Mouse (Mus musculus): Measurements from ENCODE around the gene Mpped2. TPM values are rescaled to one million over a fixed set of nuclear protein-coding genes. Genes with fewer than 3 reads are reported as not detected.

Mpped2 gene
- polyA plus RNA-seq, 1 experiment = 1.1 TPM

DNA sequence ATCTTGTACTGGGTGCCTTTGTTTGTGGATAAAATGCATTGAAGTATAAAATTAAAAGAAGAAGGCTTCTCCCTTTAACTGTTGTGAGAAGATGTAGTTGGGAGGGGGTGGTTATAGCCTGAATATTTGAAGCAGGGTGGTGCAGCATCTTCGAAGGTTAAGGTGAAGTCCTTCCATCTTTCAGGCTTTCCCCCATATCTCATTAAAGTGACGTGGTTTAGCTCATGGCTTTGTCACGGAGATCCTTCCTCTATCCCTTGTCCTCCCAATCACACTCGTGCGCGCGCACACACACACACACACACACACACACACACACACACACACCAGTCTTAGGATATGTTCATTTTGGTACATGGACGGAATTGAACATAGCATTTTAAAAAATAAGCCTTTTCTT, 3.3 kb downstream of the Mpped2 start:
- no peak for DNase-seq
- Histone ChIP-seq H3K4me1 (replicated peaks; ENCODE audit: control insufficient read depth, insufficient read depth, low read length) (no peaks in the 10 kb centered on the region), H3K36me3 (ENCODE audit: control insufficient read depth, insufficient read depth, low read length) (no peaks in the 10 kb centered on the region), H3K4me3 (ENCODE audit: control insufficient read depth, insufficient read depth, low read length) (no peak overlapping the region), H3K27me3 (ENCODE audit: control insufficient read depth, insufficient read depth, low read length) (peaks cover 9% of the 10 kb centered on the region; the same call in 1 of the 2 replicates), H3K27ac (ENCODE audit: control insufficient read depth, insufficient read depth, low read length) (no peak overlapping the region)
- 91% methylated on average over 8 of the region's 8 CpGs for WGBS
- TF ChIP-seq POLR2A (IDR thresholded peaks at IDR 0.05; ENCODE audit: control insufficient read depth, extremely low read depth, insufficient read depth, low read length, poor library complexity) (no peak), CTCF (IDR thresholded peaks at IDR 0.05; ENCODE audit: borderline replicate concordance, control insufficient read depth, extremely low read depth, insufficient read depth, low read length, poor library complexity) (no peak)

DNA sequence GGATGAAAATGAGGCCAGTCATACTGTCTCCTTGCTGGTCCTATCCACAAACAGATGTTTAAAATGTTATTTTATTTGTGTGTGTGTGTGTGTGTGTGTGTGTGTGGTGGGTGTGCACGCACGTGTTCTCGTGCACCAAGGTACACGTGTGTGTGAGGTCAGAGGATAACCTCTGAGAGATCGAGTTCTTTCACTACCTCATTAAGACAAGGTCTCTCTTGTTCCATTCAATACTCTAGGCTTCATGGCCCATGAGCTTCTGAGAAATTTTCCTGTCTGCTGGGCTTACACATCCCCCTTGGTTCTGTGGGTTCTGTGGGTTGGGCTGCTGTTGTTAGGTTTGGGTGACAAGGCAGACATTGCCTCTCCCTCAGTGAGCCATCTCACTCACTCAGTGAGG, 12.6 kb downstream of the Mpped2 start:
- no peaks in the 10 kb centered on the region for H3K27me3 ChIP-seq (ENCODE audit: control insufficient read depth, insufficient read depth, low read length)
- no peak overlapping the region for H3K4me3 ChIP-seq (ENCODE audit: control insufficient read depth, insufficient read depth, low read length)
- H3K4me1 ChIP-seq (replicated peaks; ENCODE audit: control insufficient read depth, insufficient read depth, low read length) = no peaks in the 10 kb centered on the region
- TF ChIP-seq POLR2A (IDR thresholded peaks at IDR 0.05; ENCODE audit: control insufficient read depth, extremely low read depth, insufficient read depth, low read length, poor library complexity) = no peak
- no peak for TF ChIP-seq CTCF (IDR thresholded peaks at IDR 0.05; ENCODE audit: borderline replicate concordance, control insufficient read depth, extremely low read depth, insufficient read depth, low read length, poor library complexity)
- H3K36me3 ChIP-seq (ENCODE audit: control insufficient read depth, insufficient read depth, low read length) = no peaks in the 10 kb centered on the region
- no peak overlapping the region for H3K27ac ChIP-seq (ENCODE audit: control insufficient read depth, insufficient read depth, low read length)
- WGBS = 92% methylated on average over 5 of the region's 5 CpGs
- no peak for DNase-seq

DNA sequence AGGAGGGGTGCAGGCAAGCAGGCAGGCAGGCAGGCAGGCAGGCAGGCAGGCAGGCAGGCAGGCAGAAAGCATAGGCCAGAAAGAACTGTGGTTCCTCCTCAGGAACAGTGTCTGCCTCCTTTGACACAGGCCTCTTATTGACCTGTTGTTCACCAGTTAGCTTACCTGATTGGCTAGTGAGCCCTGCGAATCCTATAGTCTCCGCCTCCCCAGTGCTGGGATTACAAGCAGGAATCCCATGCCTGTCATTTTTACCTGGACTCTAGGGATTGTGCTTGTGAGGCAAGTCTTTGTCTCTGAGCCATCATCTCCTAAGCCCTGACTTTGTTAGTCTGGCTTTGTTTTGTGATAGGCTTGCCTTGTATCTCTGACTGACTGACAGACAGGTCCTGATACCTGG, 14.1 kb downstream of the Mpped2 start:
- DNase-seq = no peak
- no peak overlapping the region for H3K27ac ChIP-seq (ENCODE audit: control insufficient read depth, insufficient read depth, low read length)
- H3K27me3 ChIP-seq (ENCODE audit: control insufficient read depth, insufficient read depth, low read length) = no peaks in the 10 kb centered on the region
- H3K4me3 ChIP-seq (ENCODE audit: control insufficient read depth, insufficient read depth, low read length) = no peak overlapping the region
- H3K4me1 ChIP-seq (replicated peaks; ENCODE audit: control insufficient read depth, insufficient read depth, low read length) = no peaks in the 10 kb centered on the region
- TF ChIP-seq CTCF (IDR thresholded peaks at IDR 0.05; ENCODE audit: borderline replicate concordance, control insufficient read depth, extremely low read depth, insufficient read depth, low read length, poor library complexity) = no peak
- TF ChIP-seq POLR2A (IDR thresholded peaks at IDR 0.05; ENCODE audit: control insufficient read depth, extremely low read depth, insufficient read depth, low read length, poor library complexity) = no peak
- WGBS = 97% methylated on average over 2 of the region's 2 CpGs
- H3K36me3 ChIP-seq (ENCODE audit: control insufficient read depth, insufficient read depth, low read length) = no peaks in the 10 kb centered on the region

DNA sequence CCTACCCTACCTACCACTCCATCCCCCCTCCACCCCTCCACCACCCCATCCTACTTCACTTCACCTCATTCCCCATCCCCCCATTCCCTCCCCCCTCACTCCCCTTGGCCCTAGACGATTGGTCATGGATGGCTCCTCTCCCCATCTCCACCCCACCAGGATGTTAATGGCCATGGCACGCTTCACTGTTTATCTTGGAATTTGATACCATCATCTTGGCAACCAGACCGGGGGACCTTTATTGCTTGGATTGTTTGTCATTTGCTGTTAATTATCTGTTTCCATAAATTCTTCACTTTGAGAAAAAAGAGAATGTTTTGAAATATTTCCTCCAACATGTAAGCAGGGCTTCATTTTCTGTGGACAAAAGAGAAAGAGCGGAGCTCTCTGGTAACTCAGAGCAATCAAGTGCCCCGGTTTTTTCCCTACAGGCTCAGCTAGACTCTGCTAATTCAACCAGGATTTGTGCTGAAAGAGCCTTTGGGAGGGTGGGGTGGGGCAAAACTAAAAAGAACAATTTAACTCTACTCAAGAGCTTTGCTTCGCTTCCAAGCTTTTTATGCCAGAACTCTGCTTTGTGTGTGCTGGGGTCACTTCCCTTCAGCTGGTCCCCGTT, 17.9 kb downstream of the Mpped2 start:
- H3K4me3 ChIP-seq (ENCODE audit: control insufficient read depth, insufficient read depth, low read length) = no peak overlapping the region
- no peaks in the 10 kb centered on the region for H3K27me3 ChIP-seq (ENCODE audit: control insufficient read depth, insufficient read depth, low read length)
- TF ChIP-seq CTCF (IDR thresholded peaks at IDR 0.05; ENCODE audit: borderline replicate concordance, control insufficient read depth, extremely low read depth, insufficient read depth, low read length, poor library complexity) = no peak
- TF ChIP-seq POLR2A (IDR thresholded peaks at IDR 0.05; ENCODE audit: control insufficient read depth, extremely low read depth, insufficient read depth, low read length, poor library complexity) = no peak
- WGBS = 83% methylated on average over 7 of the region's 7 CpGs
- H3K36me3 ChIP-seq (ENCODE audit: control insufficient read depth, insufficient read depth, low read length) = no peaks in the 10 kb centered on the region
- H3K4me1 ChIP-seq (replicated peaks; ENCODE audit: control insufficient read depth, insufficient read depth, low read length) = no peaks in the 10 kb centered on the region
- H3K27ac ChIP-seq (ENCODE audit: control insufficient read depth, insufficient read depth, low read length) = no peak overlapping the region
- DNase-seq = no peak

DNA sequence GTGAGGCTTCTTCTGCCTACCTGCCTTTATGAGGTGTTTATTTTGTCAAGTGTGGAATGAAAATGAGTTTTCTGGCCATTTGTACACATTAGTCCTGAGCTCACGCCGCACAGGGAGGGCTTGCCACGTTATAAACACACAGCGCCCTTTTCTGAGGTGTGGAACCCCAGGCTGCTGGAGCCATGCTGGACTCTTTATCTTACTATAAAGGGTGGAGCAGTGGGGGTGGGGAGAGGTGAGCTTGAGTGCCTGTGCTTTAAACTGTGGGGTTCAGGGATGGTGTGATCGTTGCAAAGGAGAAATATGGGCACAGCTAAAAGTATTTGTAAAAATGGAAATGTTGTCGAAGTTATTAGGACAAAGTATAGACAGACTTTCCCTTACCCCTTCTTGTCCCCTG, 18.4 kb downstream of the Mpped2 start:
- Histone ChIP-seq H3K36me3 (ENCODE audit: control insufficient read depth, insufficient read depth, low read length) (no peaks in the 10 kb centered on the region), H3K4me3 (ENCODE audit: control insufficient read depth, insufficient read depth, low read length) (no peak overlapping the region), H3K4me1 (replicated peaks; ENCODE audit: control insufficient read depth, insufficient read depth, low read length) (no peaks in the 10 kb centered on the region), H3K27ac (ENCODE audit: control insufficient read depth, insufficient read depth, low read length) (no peak overlapping the region), H3K27me3 (ENCODE audit: control insufficient read depth, insufficient read depth, low read length) (no peaks in the 10 kb centered on the region)
- DNase-seq = no peak
- TF ChIP-seq CTCF (IDR thresholded peaks at IDR 0.05; ENCODE audit: borderline replicate concordance, control insufficient read depth, extremely low read depth, insufficient read depth, low read length, poor library complexity) (no peak), POLR2A (IDR thresholded peaks at IDR 0.05; ENCODE audit: control insufficient read depth, extremely low read depth, insufficient read depth, low read length, poor library complexity) (no peak)
- WGBS = 95% methylated on average over 6 of the region's 6 CpGs

DNA sequence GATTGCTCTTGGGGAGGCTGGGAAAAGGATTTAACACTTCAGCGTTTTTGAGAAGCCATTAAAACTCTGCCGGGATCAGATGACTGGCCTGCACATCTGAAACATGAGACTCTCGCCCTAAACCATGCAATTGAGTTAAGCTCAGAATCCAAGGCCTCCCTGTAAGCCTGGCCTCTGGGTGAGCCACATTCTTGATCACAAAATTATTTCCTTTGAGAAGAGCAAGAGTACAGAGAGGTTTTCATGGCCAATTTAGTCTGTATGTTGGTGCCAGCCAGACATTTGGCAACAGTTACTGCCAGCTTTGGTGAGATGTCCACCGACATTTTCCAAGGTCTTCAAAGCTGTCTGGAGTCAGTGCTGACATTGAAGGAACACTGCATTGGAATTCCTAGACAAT, 20.1 kb downstream of the Mpped2 start:
- Histone ChIP-seq H3K27ac (ENCODE audit: control insufficient read depth, insufficient read depth, low read length) (no peak overlapping the region), H3K36me3 (ENCODE audit: control insufficient read depth, insufficient read depth, low read length) (no peaks in the 10 kb centered on the region), H3K4me3 (ENCODE audit: control insufficient read depth, insufficient read depth, low read length) (no peak overlapping the region), H3K27me3 (ENCODE audit: control insufficient read depth, insufficient read depth, low read length) (no peaks in the 10 kb centered on the region), H3K4me1 (replicated peaks; ENCODE audit: control insufficient read depth, insufficient read depth, low read length) (no peaks in the 10 kb centered on the region)
- no peak for TF ChIP-seq POLR2A (IDR thresholded peaks at IDR 0.05; ENCODE audit: control insufficient read depth, extremely low read depth, insufficient read depth, low read length, poor library complexity)
- no peak for TF ChIP-seq CTCF (IDR thresholded peaks at IDR 0.05; ENCODE audit: borderline replicate concordance, control insufficient read depth, extremely low read depth, insufficient read depth, low read length, poor library complexity)
- DNase-seq = no peak
- 75% methylated on average over 4 of the region's 4 CpGs for WGBS

Measured in thymus, adult 2 months (tissue).